Mouse (Mus musculus) small intestine, adult 2 months (tissue): ENCODE data around the gene Hoxc12. TPM values are rescaled to one million over a fixed set of nuclear protein-coding genes. Genes with fewer than 3 reads are reported as not detected.
A peak's percentile ranks its signal among the peaks of the same experiment; 100 is the strongest.

Experiments used
- H3K27ac ChIP-seq: fragments of 200-500 bp; 2 replicates; pipeline ENCODE4 v1.5.1; 2012; ENCODE audit warnings: low read depth, low read length, control low read depth, inconsistent platforms; ENCODE audit not compliant: insufficient read depth
- H3K27me3 ChIP-seq: fragments of 200-500 bp; 2 replicates; pipeline ENCODE4 v1.6.1; 2012; ENCODE audit warnings: mild to moderate bottlenecking, moderate library complexity, low read length, inconsistent platforms; ENCODE audit not compliant: control insufficient read depth, insufficient read depth
- H3K36me3 ChIP-seq: fragments of 200-500 bp; 2 replicates; pipeline ENCODE4 v1.6.1; 2012; ENCODE audit warnings: mild to moderate bottlenecking, low read length, control low read depth, inconsistent platforms; ENCODE audit not compliant: control insufficient read depth, insufficient read depth
- H3K4me1 ChIP-seq: fragments of 200-500 bp; 2 replicates; pipeline ENCODE4 v1.6.1; 2012; ENCODE audit warnings: low read length, inconsistent platforms, mixed read lengths; ENCODE audit not compliant: control insufficient read depth, insufficient read depth, insufficient read length
- H3K4me3 ChIP-seq: fragments of 200-500 bp; 2 replicates; pipeline ENCODE4 v1.5.1; 2012; ENCODE audit warnings: low read depth, mild to moderate bottlenecking, control low read depth, inconsistent platforms, low read length, moderate library complexity
- CTCF ChIP-seq: fragments of 200-500 bp; IDR thresholded peaks from 2 replicates; pipeline ENCODE4 v1.5.1; 2012; ENCODE audit warnings: low read depth, mild to moderate bottlenecking, control low read depth, inconsistent platforms, low read length, moderate library complexity, mixed read lengths; ENCODE audit not compliant: insufficient replicate concordance, insufficient read length; ENCODE audit errors: extremely low read depth
- POLR2A ChIP-seq: fragments of 200-500 bp; IDR thresholded peaks from 2 replicates; pipeline ENCODE4 v1.6.1; 2012; ENCODE audit warnings: low read depth, mild to moderate bottlenecking, control low read depth, inconsistent platforms, low read length, moderate library complexity
- WGBS: fragments of 180-500 bp; shearing (Covaris S2); methylation state at CpG from one replicate; pipeline ENCODE4 v1.1.7; 2018; 5-methylcytosine and 5-hydroxymethylcytosine counted together
- polyA plus RNA-seq: library from polyadenylated mRNA; depleted of rRNA; stranded (reverse); fragments of >200 nt; gene quantifications from 2 replicates; pipeline ENCODE4 v1.2.3, GENCODE M21; 2012

Hoxc12 gene
- polyA plus RNA-seq, 1 experiment, result not detected

- peak; percentile 64 for TF ChIP-seq CTCF
- no peak for TF ChIP-seq POLR2A
- H3K4me1 ChIP-seq, result peaks cover 3% of the 10 kb centered on the region
- peaks cover 86% of the 10 kb centered on the region for H3K27me3 ChIP-seq
- H3K27ac ChIP-seq, result no peak overlapping the region
- H3K4me3 ChIP-seq, result no peak overlapping the region
- 9% methylated on average over 29 of the region's 30 CpGs for WGBS
- H3K36me3 ChIP-seq, result no peaks in the 10 kb centered on the region
These were observed 29.6 kb downstream of the Hoxc12 start for GRCm38 (mm10) chr15:102965892-102966775.

- Histone ChIP-seq H3K4me3 (no peak within 1 kb of the TSS), H3K27ac (no peak within 1 kb of the TSS), H3K4me1 (peaks cover 3% of the 10 kb centered on the region), H3K27me3 (peaks cover 85% of the 10 kb centered on the region), H3K36me3 (no peaks in the 10 kb centered on the region)
- WGBS, result 7% methylated on average over 27 of the region's 27 CpGs
- no peak for TF ChIP-seq POLR2A
- TF ChIP-seq CTCF, result no peak
These were observed 30.3 kb downstream of the Hoxc12 start, which contains the start of gene Hoxc10 for GRCm38 (mm10) chr15:102966776-102967311. Hoxc10 (plus strand) TSS chr15:102966796.

- Histone ChIP-seq H3K27me3 (peaks cover 88% of the 10 kb centered on the region), H3K27ac (no peak within 1 kb of the TSS), H3K4me1 (peaks cover 3% of the 10 kb centered on the region), H3K36me3 (no peaks in the 10 kb centered on the region), H3K4me3 (no peak within 1 kb of the TSS)
- WGBS, result 13% methylated on average over 12 of the region's 12 CpGs
- no peak for TF ChIP-seq CTCF
These were observed 30.7 kb downstream of the Hoxc12 start, which contains the start of gene Hoxc5 for GRCm38 (mm10) chr15:102967312-102967510. Hoxc5 (plus strand) TSS chr15:102967443.

- no peaks in the 10 kb centered on the region for H3K36me3 ChIP-seq
- no peak overlapping the region for H3K4me3 ChIP-seq
- H3K27ac ChIP-seq, result no peak overlapping the region
- no peak for TF ChIP-seq POLR2A
- no peak for TF ChIP-seq CTCF
- 7% methylated on average over 34 of the region's 34 CpGs for WGBS
- H3K27me3 ChIP-seq, result peaks cover 88% of the 10 kb centered on the region
- peaks cover 3% of the 10 kb centered on the region for H3K4me1 ChIP-seq
These were observed 31.2 kb downstream of the Hoxc12 start for GRCm38 (mm10) chr15:102967511-102968397.

- Histone ChIP-seq H3K36me3 (no peaks in the 10 kb centered on the region), H3K4me1 (no peaks in the 10 kb centered on the region; the same call in 1 of the 2 replicates), H3K27me3 (peaks cover 89% of the 10 kb centered on the region), H3K27ac (no peak overlapping the region), H3K4me3 (no peak overlapping the region)
- WGBS, result 52% methylated on average over 1 of the region's 1 CpGs
- TF ChIP-seq POLR2A (no peak), CTCF (no peak)
These were observed 32.7 kb downstream of the Hoxc12 start for GRCm38 (mm10) chr15:102969296-102969695.

GRCm38 (mm10) chr15:102970740-102971139 is 34.2 kb downstream of the Hoxc12 start:
- 2% methylated on average over 12 of the region's 12 CpGs for WGBS
- Histone ChIP-seq H3K27ac (no peak overlapping the region), H3K27me3 (peaks cover 85% of the 10 kb centered on the region), H3K4me3 (no peak overlapping the region), H3K4me1 (no peaks in the 10 kb centered on the region; the same call in 1 of the 2 replicates), H3K36me3 (no peaks in the 10 kb centered on the region)
- TF ChIP-seq CTCF, result no peak
- no peak for TF ChIP-seq POLR2A
